Mouse (Mus musculus) cerebellum, adult (tissue): ENCODE data around the gene Lad1.

Experiments
- ATAC-seq: cut with Nextera tagmentation; 2 replicates; pipeline ENCODE4 v1.9.2; 2017; ENCODE audit warnings: mild to moderate bottlenecking, moderate library complexity, mixed read lengths; ENCODE audit not compliant: insufficient number of reproducible peaks, low FRiP score, low TSS enrichment

Gene Lad1

GRCm38 (mm10) chr1:135864830-135865229 lies 46.4 kb downstream of the Lad1 start:
- no peak for ATAC-seq

DNA sequence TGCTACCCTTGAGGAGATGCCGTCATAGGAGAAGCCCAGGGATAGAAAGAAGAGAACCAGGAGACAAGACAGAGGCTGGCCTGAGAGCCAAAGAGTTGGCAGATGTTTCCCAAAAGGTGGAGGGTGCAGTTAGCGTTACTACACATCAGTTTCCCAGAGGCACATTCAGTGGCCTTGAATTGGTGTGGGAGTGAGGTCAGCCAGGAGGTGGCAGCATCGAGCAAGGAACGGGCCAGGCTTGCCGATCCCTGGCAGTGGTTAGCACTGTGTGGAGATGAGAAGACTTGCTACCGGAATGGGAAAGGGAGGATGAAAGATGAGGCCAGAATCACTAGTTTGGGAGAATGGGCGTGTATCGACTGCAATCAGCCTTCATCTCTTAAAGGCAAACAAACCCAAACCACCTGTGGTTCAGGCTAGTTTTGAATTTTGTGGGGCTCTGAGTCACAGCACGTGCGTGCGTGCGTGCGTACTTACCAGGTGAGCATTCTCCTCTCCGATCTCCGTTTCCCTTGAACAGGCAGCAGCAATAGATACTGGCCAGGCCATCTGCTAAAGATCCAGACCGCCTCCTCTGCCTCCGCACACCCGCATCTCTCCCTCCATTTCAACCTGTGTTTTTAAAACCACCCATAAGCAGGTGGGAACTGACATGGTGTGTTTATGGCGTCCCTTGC lies 47.3 kb downstream of the Lad1 start:
- peak; percentile 84 for ATAC-seq

GRCm38 (mm10) chr1:135868570-135868969 lies 50.2 kb downstream of the Lad1 start:
- ATAC-seq: no peak

DNA sequence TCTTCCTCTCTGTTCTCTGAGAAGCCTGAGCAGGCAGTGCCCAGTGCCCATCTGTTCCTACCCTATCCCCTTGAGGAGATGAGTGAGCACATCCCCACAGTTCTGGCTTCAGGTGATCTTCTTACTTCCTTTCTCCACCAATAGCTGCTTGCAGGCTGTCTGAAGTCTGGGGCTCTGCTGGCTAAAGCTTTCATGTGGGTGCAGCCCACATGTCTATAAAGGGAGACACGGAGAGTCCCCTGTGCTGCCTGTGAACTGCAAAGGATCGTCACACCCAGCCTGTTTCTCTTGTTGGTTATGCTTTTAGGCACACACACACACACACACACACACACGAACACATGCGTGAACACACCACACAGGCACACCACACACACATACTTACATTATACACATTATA lies 54.6 kb downstream of the Lad1 start:
- ATAC-seq: no peak

DNA sequence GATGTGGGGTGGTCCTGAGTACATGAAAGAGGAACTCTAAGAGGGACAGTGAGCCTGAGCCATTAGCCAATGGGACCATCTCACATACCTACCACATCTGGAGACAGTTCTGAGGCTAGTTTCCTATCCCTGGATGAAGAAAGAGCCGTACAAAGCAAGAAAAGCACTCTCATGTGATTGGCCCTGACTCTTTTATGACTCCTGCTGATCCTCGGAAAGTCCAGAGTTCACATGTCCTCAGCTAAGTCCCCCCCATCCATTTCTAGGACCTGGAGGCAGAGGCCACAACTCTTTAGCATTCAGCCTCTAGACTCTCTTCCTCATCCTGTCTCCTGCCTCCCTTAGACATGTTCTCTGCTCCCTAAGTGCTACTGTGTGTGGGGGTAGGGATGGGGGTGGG lies 58.9 kb downstream of the Lad1 start:
- ATAC-seq: no peak

DNA sequence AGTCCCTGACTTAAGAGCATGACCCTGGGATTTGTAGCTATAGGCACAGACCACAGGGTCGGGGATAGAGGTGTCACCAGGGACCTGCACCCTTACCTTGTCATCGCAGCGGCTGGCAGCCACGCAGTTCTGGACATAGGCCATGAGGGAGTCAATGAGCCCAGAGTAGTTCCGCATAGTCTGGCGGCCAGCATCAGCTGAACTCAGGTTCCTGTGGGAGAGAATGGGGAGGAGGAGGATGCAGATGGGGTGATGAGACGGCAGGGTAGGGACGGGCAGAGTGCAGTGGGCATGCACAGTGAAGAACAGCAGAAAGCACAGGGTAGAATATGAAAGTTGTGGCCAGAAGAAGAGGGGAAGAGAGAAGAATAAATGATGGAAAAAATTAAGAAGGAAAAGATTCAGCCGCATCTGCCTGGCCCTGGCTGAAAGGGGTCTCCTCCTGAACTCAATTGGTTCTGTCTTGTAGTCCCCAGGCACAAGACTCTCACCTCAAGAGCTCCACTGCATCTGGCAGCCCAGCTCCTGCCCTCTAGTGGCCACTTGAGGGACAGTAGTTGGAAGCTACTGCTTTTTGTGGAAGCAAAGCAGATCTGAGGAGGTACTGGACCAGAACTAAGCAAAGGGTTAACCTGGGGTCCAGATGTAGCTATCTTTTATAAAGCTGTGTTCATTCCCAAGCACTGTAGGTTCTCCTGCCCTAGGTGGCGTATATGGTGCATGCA lies 64.1 kb downstream of the Lad1 start:
- 0 out of 2 replicates have a peak, but pooled peaks have one; percentile 39 for ATAC-seq
